Mouse (Mus musculus): ENCODE data around the gene Pnpla1. TPM values are rescaled to one million over a fixed set of nuclear protein-coding genes. Genes with fewer than 3 reads are reported as not detected.

The Pnpla1 gene
- polyA plus RNA-seq (2017; shearing (Covaris generic)): not detected

DNA sequence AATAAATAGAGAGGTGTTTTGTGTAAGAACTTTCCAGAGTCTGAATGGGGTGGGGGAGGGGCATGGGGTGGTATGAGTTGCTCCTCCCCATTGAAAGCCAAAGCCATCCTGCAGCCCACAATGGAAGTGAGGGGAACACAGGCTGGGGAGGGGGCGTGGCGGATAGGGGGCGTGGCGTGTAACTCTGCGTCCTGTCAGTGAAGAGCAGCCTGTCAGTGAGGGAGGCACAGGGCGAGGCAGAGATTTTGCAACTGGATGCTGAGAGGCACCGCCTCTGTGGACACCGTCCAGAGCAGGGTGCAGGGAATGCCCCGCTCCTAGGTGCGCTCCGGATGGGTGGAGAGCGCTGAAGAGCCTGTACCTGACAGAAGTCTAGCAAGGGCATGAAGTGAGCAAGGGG lies at the start of gene Pnpla1:
Gene Pnpla1 (plus strand): TSS at position 207 of the 400 bp plus-strand sequence.

DNA sequence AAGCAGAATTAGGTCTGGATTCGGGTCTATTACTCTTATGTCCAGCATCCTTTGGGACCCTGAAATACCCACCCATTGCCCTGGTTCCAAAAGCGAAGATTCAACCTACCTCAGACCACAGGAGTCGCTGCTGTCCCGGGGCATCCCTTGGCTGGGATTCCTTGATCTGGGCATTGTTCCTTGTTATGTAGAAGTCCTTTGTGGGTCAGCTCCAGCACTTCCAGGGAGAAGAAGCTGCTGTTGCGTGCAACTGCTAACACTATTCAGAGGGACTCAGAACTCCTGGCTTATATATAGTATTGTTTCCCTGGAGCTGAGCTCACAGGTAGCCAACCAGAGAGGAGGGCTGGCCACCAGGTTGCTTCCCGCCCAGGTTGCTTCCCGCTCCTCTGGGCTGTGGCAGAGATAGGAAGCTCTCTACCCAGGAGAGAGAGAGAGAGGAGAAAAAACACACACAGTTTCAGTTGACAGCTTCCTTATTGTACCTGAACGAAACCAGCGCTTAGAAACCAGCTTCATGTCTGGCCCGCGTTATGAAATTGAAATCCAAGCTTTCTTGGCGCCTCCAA lies 56.9 kb downstream of the Pnpla1 start, which contains the start of gene 4930539E08Rik:
Gene 4930539E08Rik (minus strand): TSS at position 265 of the 569 bp plus-strand sequence.

Other genes with a start within 250 kb of the Pnpla1 start
- gene Srpk1, start 235.7 kb upstream of the Pnpla1 start, polyA plus RNA-seq (2017; shearing (Covaris generic)): 221 TPM
- gene Slc26a8, start 168.2 kb upstream of the Pnpla1 start, polyA plus RNA-seq (2017; shearing (Covaris generic)): 0.45 TPM
- 12.9 TPM for gene Mapk14, start 167.1 kb upstream of the Pnpla1 start, polyA plus RNA-seq (2017; shearing (Covaris generic))
- gene AC170998.1, start 132.3 kb upstream of the Pnpla1 start, polyA plus RNA-seq (2017; shearing (Covaris generic)): 7.9 TPM
- not detected for gene Mapk13, start 89.1 kb upstream of the Pnpla1 start, polyA plus RNA-seq (2017; shearing (Covaris generic))
- gene Brpf3, start 57.3 kb upstream of the Pnpla1 start, polyA plus RNA-seq (2017; shearing (Covaris generic)): 2.5 TPM
- gene 4930539E08Rik, start 56.9 kb downstream of the Pnpla1 start, polyA plus RNA-seq (2017; shearing (Covaris generic)): 3.4 TPM
- gene Pxt1, start 85.4 kb downstream of the Pnpla1 start, polyA plus RNA-seq (2017; shearing (Covaris generic)): not detected
- 84.4 TPM for gene Kctd20, start 93.5 kb downstream of the Pnpla1 start, polyA plus RNA-seq (2017; shearing (Covaris generic))
- 261 TPM for gene Stk38, start 149.6 kb downstream of the Pnpla1 start, polyA plus RNA-seq (2017; shearing (Covaris generic))
- gene Srsf3, start 174.2 kb downstream of the Pnpla1 start, polyA plus RNA-seq (2017; shearing (Covaris generic)): 552 TPM
- gene Cdkn1a, start 232.6 kb downstream of the Pnpla1 start, polyA plus RNA-seq (2017; shearing (Covaris generic)): 5.1 TPM

Measured in CD4-positive, CD25-positive, alpha-beta regulatory T cell, adult 9 weeks (primary cell).